Mouse (Mus musculus): Measurements from ENCODE around the gene Atl3. TPM values are rescaled to one million over a fixed set of nuclear protein-coding genes. Genes with fewer than 3 reads are reported as not detected.
A peak's percentile ranks its signal among the peaks of the same experiment; 100 is the strongest.

Atl3 gene
- polyA plus RNA-seq, 1 experiment from 2014 or later: 10.3 TPM

GRCm38 (mm10) chr19:7561456-7561855 is 67.6 kb downstream of the Atl3 start:
- no peak overlapping the region for H3K4me2 ChIP-seq
- H3K9ac ChIP-seq: no peak overlapping the region
- no peak overlapping the region for H3K4me3 ChIP-seq
- H3K27ac ChIP-seq (ENCODE audit: poor library complexity, severe bottlenecking): no peak overlapping the region
- H3K27me3 ChIP-seq (replicated peaks): no peaks in the 10 kb centered on the region
- peaks cover 8% of the 10 kb centered on the region for H3K36me3 ChIP-seq
- WGBS: 58% methylated on average over 3 of the region's 3 CpGs
- no peaks in the 10 kb centered on the region for H3K9me3 ChIP-seq (replicated peaks)
- no peak for ATAC-seq (ENCODE audit: insufficient number of reproducible peaks, low FRiP score)
- H3K4me1 ChIP-seq (replicated peaks): peaks cover 28% of the 10 kb centered on the region

- no peak overlapping the region for H3K27ac ChIP-seq (ENCODE audit: poor library complexity, severe bottlenecking)
- no peak overlapping the region for H3K4me3 ChIP-seq
- H3K36me3 ChIP-seq: peaks cover 8% of the 10 kb centered on the region
- no peak for ATAC-seq (ENCODE audit: insufficient number of reproducible peaks, low FRiP score)
- 75% methylated on average over 10 of the region's 10 CpGs for WGBS
- peaks cover 29% of the 10 kb centered on the region for H3K4me1 ChIP-seq (replicated peaks)
- H3K27me3 ChIP-seq (replicated peaks): no peaks in the 10 kb centered on the region
- no peak overlapping the region for H3K9ac ChIP-seq
- no peak overlapping the region for H3K4me2 ChIP-seq
- H3K9me3 ChIP-seq (replicated peaks): no peaks in the 10 kb centered on the region
Observed at GRCm38 (mm10) chr19:7562601-7563129, 68.8 kb downstream of the Atl3 start.

- H3K4me2 ChIP-seq: no peak overlapping the region
- H3K27me3 ChIP-seq (replicated peaks): no peaks in the 10 kb centered on the region
- H3K27ac ChIP-seq (ENCODE audit: poor library complexity, severe bottlenecking): no peak overlapping the region
- H3K4me3 ChIP-seq: no peak overlapping the region
- ATAC-seq (ENCODE audit: insufficient number of reproducible peaks, low FRiP score): no peak
- 77% methylated on average over 2 of the region's 2 CpGs for WGBS
- H3K4me1 ChIP-seq (replicated peaks): peaks cover 30% of the 10 kb centered on the region
- no peaks in the 10 kb centered on the region for H3K9me3 ChIP-seq (replicated peaks)
- peaks cover 8% of the 10 kb centered on the region for H3K36me3 ChIP-seq
- no peak overlapping the region for H3K9ac ChIP-seq
Observed at GRCm38 (mm10) chr19:7563676-7564075, 69.8 kb downstream of the Atl3 start.

GRCm38 (mm10) chr19:7564457-7564856 is 70.6 kb downstream of the Atl3 start:
- Histone ChIP-seq H3K27me3 (replicated peaks) (no peaks in the 10 kb centered on the region), H3K36me3 (peaks cover 5% of the 10 kb centered on the region), H3K9me3 (replicated peaks) (no peaks in the 10 kb centered on the region), H3K9ac (no peak overlapping the region), H3K4me3 (no peak overlapping the region), H3K4me2 (no peak overlapping the region), H3K27ac (ENCODE audit: poor library complexity, severe bottlenecking) (no peak overlapping the region), H3K4me1 (replicated peaks) (peaks cover 25% of the 10 kb centered on the region)
- ATAC-seq (ENCODE audit: insufficient number of reproducible peaks, low FRiP score): no peak
- WGBS: 73% methylated on average over 1 of the region's 1 CpGs

- WGBS: 77% methylated on average over 3 of the region's 3 CpGs
- no peaks in the 10 kb centered on the region for H3K36me3 ChIP-seq
- no peaks in the 10 kb centered on the region for H3K27me3 ChIP-seq (replicated peaks)
- H3K27ac ChIP-seq (ENCODE audit: poor library complexity, severe bottlenecking): no peak overlapping the region
- H3K9ac ChIP-seq: no peak overlapping the region
- H3K4me3 ChIP-seq: no peak overlapping the region
- H3K4me1 ChIP-seq (replicated peaks): peaks cover 16% of the 10 kb centered on the region
- H3K9me3 ChIP-seq (replicated peaks): no peaks in the 10 kb centered on the region
- no peak for ATAC-seq (ENCODE audit: insufficient number of reproducible peaks, low FRiP score)
- H3K4me2 ChIP-seq: no peak overlapping the region
Observed at GRCm38 (mm10) chr19:7566826-7567225, 73.0 kb downstream of the Atl3 start.

GRCm38 (mm10) chr19:7568364-7568763 is 74.5 kb downstream of the Atl3 start:
- WGBS: 38% methylated on average over 3 of the region's 3 CpGs

GRCm38 (mm10) chr19:7569650-7570049 is 75.8 kb downstream of the Atl3 start:
- H3K27me3 ChIP-seq (replicated peaks): no peaks in the 10 kb centered on the region
- WGBS: 78% methylated on average over 5 of the region's 5 CpGs
- peaks cover 11% of the 10 kb centered on the region for H3K4me1 ChIP-seq (replicated peaks)

More at GRCm38 (mm10) chr19:7568364-7568763, 74.5 kb downstream of the Atl3 start:
- H3K4me2 ChIP-seq: no peak overlapping the region
- H3K36me3 ChIP-seq: no peaks in the 10 kb centered on the region
- H3K27me3 ChIP-seq (replicated peaks): no peaks in the 10 kb centered on the region
- H3K9me3 ChIP-seq (replicated peaks): no peaks in the 10 kb centered on the region
- H3K4me3 ChIP-seq: no peak overlapping the region
- no peak overlapping the region for H3K27ac ChIP-seq (ENCODE audit: poor library complexity, severe bottlenecking)
- peaks cover 11% of the 10 kb centered on the region for H3K4me1 ChIP-seq (replicated peaks)
- H3K9ac ChIP-seq: no peak overlapping the region
- ATAC-seq (ENCODE audit: insufficient number of reproducible peaks, low FRiP score): no peak

GRCm38 (mm10) chr19:7576180-7576579 is 82.3 kb downstream of the Atl3 start:
- H3K4me1 ChIP-seq (replicated peaks): peaks cover 7% of the 10 kb centered on the region; the same call in 1 of the 2 replicates
- no peak overlapping the region for H3K4me3 ChIP-seq
- H3K9ac ChIP-seq: no peak overlapping the region
- no peak for ATAC-seq (ENCODE audit: insufficient number of reproducible peaks, low FRiP score)
- H3K27me3 ChIP-seq (replicated peaks): no peaks in the 10 kb centered on the region
- no peaks in the 10 kb centered on the region for H3K9me3 ChIP-seq (replicated peaks)
- H3K4me2 ChIP-seq: no peak overlapping the region
- H3K36me3 ChIP-seq: peaks cover 34% of the 10 kb centered on the region
- H3K27ac ChIP-seq (ENCODE audit: poor library complexity, severe bottlenecking): no peak overlapping the region
- 91% methylated on average over 1 of the region's 1 CpGs for WGBS

More at GRCm38 (mm10) chr19:7569650-7570049, 75.8 kb downstream of the Atl3 start:
- ATAC-seq (ENCODE audit: insufficient number of reproducible peaks, low FRiP score): no peak
- Histone ChIP-seq H3K27ac (ENCODE audit: poor library complexity, severe bottlenecking) (no peak overlapping the region), H3K9me3 (replicated peaks) (no peaks in the 10 kb centered on the region), H3K9ac (no peak overlapping the region), H3K4me3 (no peak overlapping the region), H3K36me3 (no peaks in the 10 kb centered on the region), H3K4me2 (no peak overlapping the region)

- Histone ChIP-seq H3K4me2 (no peak overlapping the region), H3K4me1 (replicated peaks) (peaks cover 10% of the 10 kb centered on the region)
Observed at GRCm38 (mm10) chr19:7577710-7578109, 83.9 kb downstream of the Atl3 start.

GRCm38 (mm10) chr19:7581042-7581441 is 87.2 kb downstream of the Atl3 start:
- WGBS: 55% methylated on average over 5 of the region's 5 CpGs
- Histone ChIP-seq H3K27ac (ENCODE audit: poor library complexity, severe bottlenecking) (no peak overlapping the region), H3K9me3 (replicated peaks) (no peaks in the 10 kb centered on the region), H3K4me2 (no peak overlapping the region), H3K36me3 (peaks cover 25% of the 10 kb centered on the region), H3K9ac (no peak overlapping the region), H3K4me1 (replicated peaks) (peaks cover 32% of the 10 kb centered on the region), H3K27me3 (replicated peaks) (no peaks in the 10 kb centered on the region), H3K4me3 (no peak overlapping the region)
- no peak for ATAC-seq (ENCODE audit: insufficient number of reproducible peaks, low FRiP score)

More at GRCm38 (mm10) chr19:7577710-7578109, 83.9 kb downstream of the Atl3 start:
- Histone ChIP-seq H3K4me3 (no peak overlapping the region), H3K9me3 (replicated peaks) (no peaks in the 10 kb centered on the region), H3K27ac (ENCODE audit: poor library complexity, severe bottlenecking) (no peak overlapping the region), H3K36me3 (peaks cover 34% of the 10 kb centered on the region), H3K27me3 (replicated peaks) (no peaks in the 10 kb centered on the region), H3K9ac (no peak overlapping the region)
- ATAC-seq (ENCODE audit: insufficient number of reproducible peaks, low FRiP score): no peak
- WGBS: 83% methylated on average over 3 of the region's 3 CpGs

- Histone ChIP-seq H3K4me2 (peak overlapping the region; percentile 15; the same call in 1 of the 2 replicates), H3K27me3 (replicated peaks) (no peaks in the 10 kb centered on the region), H3K9me3 (replicated peaks) (peaks cover 2% of the 10 kb centered on the region), H3K4me3 (no peak overlapping the region), H3K36me3 (peaks cover 35% of the 10 kb centered on the region), H3K27ac (ENCODE audit: poor library complexity, severe bottlenecking) (0 out of 2 replicates have a peak overlapping the region, but pooled peaks have one; percentile 37), H3K9ac (no peak overlapping the region), H3K4me1 (replicated peaks) (peaks cover 33% of the 10 kb centered on the region)
- ATAC-seq (ENCODE audit: insufficient number of reproducible peaks, low FRiP score): peak; percentile 44; the same call in 1 of the 2 replicates
- 26% methylated on average over 7 of the region's 7 CpGs for WGBS
Observed at GRCm38 (mm10) chr19:7583101-7583500, 89.3 kb downstream of the Atl3 start.

GRCm38 (mm10) chr19:7583599-7583998 is 89.8 kb downstream of the Atl3 start:
- Histone ChIP-seq H3K4me3 (no peak overlapping the region), H3K36me3 (peaks cover 40% of the 10 kb centered on the region), H3K4me1 (replicated peaks) (peaks cover 33% of the 10 kb centered on the region), H3K4me2 (no peak overlapping the region), H3K9me3 (replicated peaks) (peaks cover 7% of the 10 kb centered on the region), H3K27me3 (replicated peaks) (no peaks in the 10 kb centered on the region), H3K27ac (ENCODE audit: poor library complexity, severe bottlenecking) (0 out of 2 replicates have a peak overlapping the region, but pooled peaks have one; percentile 29), H3K9ac (no peak overlapping the region)
- WGBS: 69% methylated on average over 3 of the region's 3 CpGs
- ATAC-seq (ENCODE audit: insufficient number of reproducible peaks, low FRiP score): no peak
